10 mouse cellular contexts compared by ENCODE assay signal in the genomic region with DNA sequence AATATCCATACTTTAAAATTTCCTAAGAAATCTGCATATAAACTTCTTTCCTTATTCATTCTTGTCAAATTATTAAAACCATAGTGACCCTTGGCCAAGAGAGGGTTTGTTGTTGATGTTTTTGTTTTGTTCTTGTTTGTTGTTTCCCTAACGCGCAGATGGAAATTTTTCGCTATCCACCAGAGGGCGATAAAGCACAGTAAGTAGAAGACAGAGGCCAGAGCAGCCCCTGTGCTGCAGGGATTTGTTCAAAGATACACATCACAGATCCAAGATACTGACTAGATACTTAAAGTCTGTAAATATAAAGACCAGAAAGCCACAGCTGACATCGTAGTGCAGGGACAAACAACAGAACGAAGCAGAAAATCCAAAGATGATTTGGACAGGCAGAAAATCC. TPM values are rescaled to one million over a fixed set of nuclear protein-coding genes. Genes with fewer than 3 reads are reported as not detected.
DNase-seq lines count a peak whose midpoint lies in the region; ATAC-seq lines count a peak whose summit lies in the region.
"Had no signal": no experiment of that assay in that cellular context is flagged by ENCODE, and none has a peak within 500 bp of the region (broad histone marks: within the 10 kb centered on the region; RNA-seq: fewer than 3 reads in every experiment).

No protein-coding gene starts in this region.

- no peaks in the 10 kb centered on the region for H3K4me1 ChIP-seq in embryonic facial prominence, embryonic 14.5 days (ENCODE audit: control insufficient read depth, insufficient read depth, low read length)
- H3K4me1 ChIP-seq in hindbrain, embryonic 14.5 days (replicated peaks; ENCODE audit: control insufficient read depth, insufficient read depth, low read length) = no peaks in the 10 kb centered on the region
- no peaks in the 10 kb centered on the region for H3K4me1 ChIP-seq in neural tube, embryonic 15.5 days
- H3K4me1 ChIP-seq: limb, embryonic 12.5 days had no signal

- H3K9ac ChIP-seq in embryonic facial prominence, embryonic 14.5 days (ENCODE audit: low read depth, low read length) = no peak overlapping the region
- no peak overlapping the region for H3K9ac ChIP-seq in hindbrain, embryonic 14.5 days
- H3K9ac ChIP-seq in neural tube, embryonic 15.5 days (replicated peaks) = no peak overlapping the region
- H3K9ac ChIP-seq: limb, embryonic 12.5 days had no signal

- H3K4me2 ChIP-seq in embryonic facial prominence, embryonic 14.5 days (ENCODE audit: low read depth, low read length) = no peak overlapping the region
- H3K4me2 ChIP-seq in hindbrain, embryonic 14.5 days (replicated peaks) = no peak overlapping the region
- H3K4me2 ChIP-seq in neural tube, embryonic 15.5 days = no peak overlapping the region
- H3K4me2 ChIP-seq: limb, embryonic 12.5 days had no signal

- intact Hi-C loops in heart, postnatal 14 days (cut with DNase I) = loop anchor here (2.0 kb wide), 1 partner anchor 104 kb away; no protein-coding TSS in a partner anchor
- intact Hi-C loops in heart, postnatal 25 days (cut with DNase I) = loop anchor here (1.0 kb wide), 1 partner anchor 103 kb away; no protein-coding TSS in a partner anchor
- intact Hi-C loops in left cerebral cortex, postnatal 10 days (cut with DNase I) = loop anchor here (2.0 kb wide), 1 partner anchor 104 kb away; no protein-coding TSS in a partner anchor

- H3K9me3 ChIP-seq in embryonic facial prominence, embryonic 14.5 days (ENCODE audit: control insufficient read depth, low read length) = no peaks in the 10 kb centered on the region
- H3K9me3 ChIP-seq in hindbrain, embryonic 14.5 days (ENCODE audit: control insufficient read depth, low read length) = no peaks in the 10 kb centered on the region
- no peaks in the 10 kb centered on the region for H3K9me3 ChIP-seq in neural tube, embryonic 15.5 days (replicated peaks)
- H3K9me3 ChIP-seq: limb, embryonic 12.5 days had no signal

- peak; percentile 63; the same call in 1 of the 2 replicates for ATAC-seq in embryonic facial prominence, embryonic 14.5 days (ENCODE audit: low read depth)
- peak; percentile 76; the same call in 1 of the 2 replicates for ATAC-seq in hindbrain, embryonic 14.5 days (ENCODE audit: low FRiP score)
- peak; percentile 85; the same call in 1 of the 2 replicates for ATAC-seq in neural tube, embryonic 15.5 days (ENCODE audit: low FRiP score)
- ATAC-seq in monocyte, adult 5-6 weeks (replicated peaks; ENCODE audit: insufficient number of reproducible peaks, low FRiP score, low TSS enrichment, poor library complexity, severe bottlenecking) = no peak

- 9% methylated on average over 6 of the region's 6 CpGs for WGBS in embryonic facial prominence, embryonic 14.5 days
- WGBS in hindbrain, embryonic 14.5 days = 13% methylated on average over 6 of the region's 6 CpGs
- 9% methylated on average over 6 of the region's 6 CpGs for WGBS in neural tube, embryonic 15.5 days

- no peak overlapping the region for H3K27ac ChIP-seq in embryonic facial prominence, embryonic 14.5 days (replicated peaks; ENCODE audit: low read depth, low read length)
- H3K27ac ChIP-seq in hindbrain, embryonic 14.5 days = no peak overlapping the region
- H3K27ac ChIP-seq in neural tube, embryonic 15.5 days (replicated peaks) = no peak overlapping the region
- H3K27ac ChIP-seq: limb, embryonic 12.5 days had no signal

- no peaks in the 10 kb centered on the region for H3K36me3 ChIP-seq in embryonic facial prominence, embryonic 14.5 days (ENCODE audit: control insufficient read depth, insufficient read depth, low read length)
- H3K36me3 ChIP-seq in hindbrain, embryonic 14.5 days (replicated peaks; ENCODE audit: control insufficient read depth, insufficient read depth) = no peaks in the 10 kb centered on the region
- no peaks in the 10 kb centered on the region for H3K36me3 ChIP-seq in neural tube, embryonic 15.5 days
- H3K36me3 ChIP-seq: limb, embryonic 12.5 days had no signal

- H3K4me3 ChIP-seq in embryonic facial prominence, embryonic 14.5 days (ENCODE audit: low read depth, low read length) = no peak overlapping the region
- no peak overlapping the region for H3K4me3 ChIP-seq in hindbrain, embryonic 14.5 days (replicated peaks; ENCODE audit: low read length)
- no peak overlapping the region for H3K4me3 ChIP-seq in neural tube, embryonic 15.5 days (replicated peaks)
- H3K4me3 ChIP-seq: limb, embryonic 12.5 days had no signal

- H3K27me3 ChIP-seq in embryonic facial prominence, embryonic 14.5 days (replicated peaks; ENCODE audit: control insufficient read depth, insufficient read depth, low read length) = no peaks in the 10 kb centered on the region
- no peaks in the 10 kb centered on the region for H3K27me3 ChIP-seq in hindbrain, embryonic 14.5 days (ENCODE audit: control insufficient read depth, insufficient read depth, low read length)
- H3K27me3 ChIP-seq in neural tube, embryonic 15.5 days (replicated peaks) = no peaks in the 10 kb centered on the region
- H3K27me3 ChIP-seq: limb, embryonic 12.5 days had no signal

- peak; percentile 29 to 64 for DNase-seq in heart, postnatal 14 days
- DNase-seq in heart, postnatal 25 days (ENCODE audit: low spot score) = no peak
- peak; percentile 32 to 36 for DNase-seq in adrenal gland, adult 18-20 months (ENCODE audit: low spot score in 2 of 2)
- DNase-seq in embryonic facial prominence, embryonic 14.5 days (ENCODE audit: low spot score) = peak; percentile 84
- peak; percentile 90 for DNase-seq in hindbrain, embryonic 14.5 days (ENCODE audit: low spot score)
- peak; percentile 54 to 56 for DNase-seq in left cerebral cortex, postnatal 10 days (ENCODE audit: extremely low spot score in 1 of 2, low spot score in 2 of 2)

RNA-seq across cellular contexts. Expression of a gene that starts 6.6 kb away (rescaled TPM):
- total RNA-seq in heart, postnatal 14 days (2021) = not detected
- not detected for total RNA-seq in heart, postnatal 25 days (2021)
- total RNA-seq in adrenal gland, adult 18-20 months (2021) = not detected
- 0.14 and 0.42 TPM in 2 replicates for polyA plus RNA-seq in embryonic facial prominence, embryonic 14.5 days (2014; fragmentation: Nextera tagmentation; extraction: Ambion mirVana)
- polyA plus RNA-seq in hindbrain, embryonic 14.5 days (2014; fragmentation: Nextera tagmentation; extraction: Ambion mirVana) = not detected in 2 replicates
- not detected for total RNA-seq in left cerebral cortex, postnatal 10 days (2021)
- polyA plus RNA-seq in neural tube, embryonic 15.5 days (2015; fragmentation: Nextera tagmentation; extraction: Ambion mirVana) = not detected in 2 replicates
- not detected in 3 replicates for total RNA-seq in monocyte, adult 5-6 weeks (2017)
- polyA plus RNA-seq: limb, embryonic 12.5 days; testis, adult 2 months had no signal

RNA-seq across cellular contexts. Expression of a gene that starts 15.2 kb away (rescaled TPM):
- not detected for total RNA-seq in heart, postnatal 14 days (2021)
- not detected for total RNA-seq in heart, postnatal 25 days (2021)
- not detected for total RNA-seq in adrenal gland, adult 18-20 months (2021)
- not detected in 2 replicates for polyA plus RNA-seq in embryonic facial prominence, embryonic 14.5 days (2014; fragmentation: Nextera tagmentation; extraction: Ambion mirVana)
- not detected in 2 replicates for polyA plus RNA-seq in hindbrain, embryonic 14.5 days (2014; fragmentation: Nextera tagmentation; extraction: Ambion mirVana)
- not detected for total RNA-seq in left cerebral cortex, postnatal 10 days (2021)
- polyA plus RNA-seq in neural tube, embryonic 15.5 days (2015; fragmentation: Nextera tagmentation; extraction: Ambion mirVana) = not detected in 2 replicates
- total RNA-seq in monocyte, adult 5-6 weeks (2017) = not detected in 3 replicates
- polyA plus RNA-seq: limb, embryonic 12.5 days; testis, adult 2 months had no signal

RNA-seq across cellular contexts. Expression of a gene that starts 37.3 kb away (rescaled TPM):
- total RNA-seq in heart, postnatal 14 days (2021) = not detected
- total RNA-seq in heart, postnatal 25 days (2021) = not detected
- total RNA-seq in adrenal gland, adult 18-20 months (2021) = not detected
- 0.18 TPM in 1 of 2 replicates, not detected in the other for polyA plus RNA-seq in embryonic facial prominence, embryonic 14.5 days (2014; fragmentation: Nextera tagmentation; extraction: Ambion mirVana)
- not detected in 2 replicates for polyA plus RNA-seq in hindbrain, embryonic 14.5 days (2014; fragmentation: Nextera tagmentation; extraction: Ambion mirVana)
- total RNA-seq in left cerebral cortex, postnatal 10 days (2021) = not detected
- not detected in 2 replicates for polyA plus RNA-seq in neural tube, embryonic 15.5 days (2015; fragmentation: Nextera tagmentation; extraction: Ambion mirVana)
- total RNA-seq in monocyte, adult 5-6 weeks (2017) = not detected in 3 replicates
- polyA plus RNA-seq: limb, embryonic 12.5 days; testis, adult 2 months had no signal

RNA-seq across cellular contexts. Expression of a gene that starts 44.9 kb away (rescaled TPM):
- total RNA-seq in heart, postnatal 14 days (2021) = not detected
- total RNA-seq in heart, postnatal 25 days (2021) = not detected
- not detected for total RNA-seq in adrenal gland, adult 18-20 months (2021)
- polyA plus RNA-seq in embryonic facial prominence, embryonic 14.5 days (2014; fragmentation: Nextera tagmentation; extraction: Ambion mirVana) = 0.18 TPM in 1 of 2 replicates, not detected in the other
- polyA plus RNA-seq in hindbrain, embryonic 14.5 days (2014; fragmentation: Nextera tagmentation; extraction: Ambion mirVana) = not detected in 2 replicates
- not detected for total RNA-seq in left cerebral cortex, postnatal 10 days (2021)
- polyA plus RNA-seq in neural tube, embryonic 15.5 days (2015; fragmentation: Nextera tagmentation; extraction: Ambion mirVana) = not detected in 2 replicates
- not detected in 3 replicates for total RNA-seq in monocyte, adult 5-6 weeks (2017)
- polyA plus RNA-seq: limb, embryonic 12.5 days; testis, adult 2 months had no signal

RNA-seq across cellular contexts. Expression of a gene that starts 52.5 kb away (rescaled TPM):
- total RNA-seq in heart, postnatal 14 days (2021) = not detected
- total RNA-seq in heart, postnatal 25 days (2021) = not detected
- not detected for total RNA-seq in adrenal gland, adult 18-20 months (2021)
- polyA plus RNA-seq in embryonic facial prominence, embryonic 14.5 days (2014; fragmentation: Nextera tagmentation; extraction: Ambion mirVana) = not detected in 2 replicates
- polyA plus RNA-seq in hindbrain, embryonic 14.5 days (2014; fragmentation: Nextera tagmentation; extraction: Ambion mirVana) = not detected in 2 replicates
- total RNA-seq in left cerebral cortex, postnatal 10 days (2021) = not detected
- polyA plus RNA-seq in neural tube, embryonic 15.5 days (2015; fragmentation: Nextera tagmentation; extraction: Ambion mirVana) = not detected in 2 replicates
- total RNA-seq in monocyte, adult 5-6 weeks (2017) = not detected in 3 replicates
- polyA plus RNA-seq: limb, embryonic 12.5 days; testis, adult 2 months had no signal
